Mouse (Mus musculus) erythroblast, embryonic 14.5 days (primary cell): ENCODE data around the gene Wfikkn2. TPM values are rescaled to one million over a fixed set of nuclear protein-coding genes. Genes with fewer than 3 reads are reported as not detected.

Experiments
- H3K27me3 ChIP-seq: 2 replicates; pipeline ENCODE4 v1.6.1; 2012; ENCODE audit warnings: inconsistent platforms; ENCODE audit not compliant: control insufficient read depth
- H3K36me3 ChIP-seq: 2 replicates; pipeline ENCODE4 v1.6.1; 2012; ENCODE audit warnings: mild to moderate bottlenecking, inconsistent platforms; ENCODE audit not compliant: control insufficient read depth
- H3K4me1 ChIP-seq: 2 replicates; pipeline ENCODE4 v1.6.1; 2012; ENCODE audit warnings: inconsistent platforms; ENCODE audit not compliant: control insufficient read depth
- H3K4me3 ChIP-seq: replicated peaks from 2 replicates; pipeline ENCODE3; 2012; ENCODE audit warnings: moderate library complexity, mild to moderate bottlenecking, inconsistent platforms
- H3K9me3 ChIP-seq: 2 replicates; pipeline ENCODE4 v1.6.1; 2012; ENCODE audit warnings: low read length, inconsistent platforms, mixed read lengths; ENCODE audit not compliant: control insufficient read depth
- GATA1 ChIP-seq: IDR thresholded peaks from 2 replicates; pipeline ENCODE4 v1.6.1; 2012; ENCODE audit warnings: low read length, inconsistent platforms, mixed read lengths
- TAL1 ChIP-seq: IDR thresholded peaks from 3 replicates; pipeline ENCODE4 v1.6.1; 2012; ENCODE audit warnings: low read length, inconsistent platforms, mixed read lengths
- polyA plus RNA-seq: library from polyadenylated mRNA; stranded (reverse); fragments of >175 nt; gene quantifications from 2 replicates; pipeline ENCODE4 v1.2.3, GENCODE M21; 2012

Gene Wfikkn2
- polyA plus RNA-seq, 1 experiment: not detected

- no peaks in the 10 kb centered on the region for H3K9me3 ChIP-seq
- H3K36me3 ChIP-seq: no peaks in the 10 kb centered on the region
- H3K4me3 ChIP-seq: no peak overlapping the region
- peaks cover 14% of the 10 kb centered on the region for H3K4me1 ChIP-seq
- H3K27me3 ChIP-seq: no peaks in the 10 kb centered on the region; the same call in none of the 2 replicates
- no peak for TF ChIP-seq GATA1
- TF ChIP-seq TAL1: no peak
Measured at GRCm38 (mm10) chr11:94193109-94193508, 52.7 kb downstream of the Wfikkn2 start.

GRCm38 (mm10) chr11:94190665-94191064 is 55.1 kb downstream of the Wfikkn2 start:
- TF ChIP-seq GATA1: no peak
- TF ChIP-seq TAL1: no peak
- H3K27me3 ChIP-seq: no peaks in the 10 kb centered on the region; the same call in 1 of the 2 replicates
- no peaks in the 10 kb centered on the region for H3K36me3 ChIP-seq
- H3K4me1 ChIP-seq: peaks cover 9% of the 10 kb centered on the region
- H3K4me3 ChIP-seq: no peak overlapping the region
- H3K9me3 ChIP-seq: no peaks in the 10 kb centered on the region

GRCm38 (mm10) chr11:94189579-94189978 is 56.2 kb downstream of the Wfikkn2 start:
- no peak overlapping the region for H3K4me3 ChIP-seq
- TF ChIP-seq TAL1 (no peak), GATA1 (no peak)
- no peaks in the 10 kb centered on the region; the same call in 1 of the 2 replicates for H3K27me3 ChIP-seq
- no peaks in the 10 kb centered on the region for H3K36me3 ChIP-seq
- no peaks in the 10 kb centered on the region for H3K9me3 ChIP-seq
- H3K4me1 ChIP-seq: peaks cover 9% of the 10 kb centered on the region

Other genes with a start within 250 kb of the Wfikkn2 start
- gene Spag9, start 249.9 kb downstream of the Wfikkn2 start, polyA plus RNA-seq: 0.17 and 0.21 TPM in 2 replicates
- 1.2 and 1.3 TPM in 2 replicates for gene Tob1, start 34.6 kb downstream of the Wfikkn2 start, polyA plus RNA-seq
- not detected in 2 replicates for gene Gm21885, start 35.9 kb upstream of the Wfikkn2 start, polyA plus RNA-seq
- 3.7 and 5.2 TPM in 2 replicates for gene Luc7l3, start 76.0 kb upstream of the Wfikkn2 start, polyA plus RNA-seq
- gene Ankrd40, start 82.0 kb upstream of the Wfikkn2 start, polyA plus RNA-seq: 7.4 and 9.9 TPM in 2 replicates
- 0.18 and 0.55 TPM in 2 replicates for gene Abcc3, start 147.0 kb upstream of the Wfikkn2 start, polyA plus RNA-seq
- 10.3 and 14.4 TPM in 2 replicates for gene Cacna1g, start 228.2 kb upstream of the Wfikkn2 start, polyA plus RNA-seq
- gene Spata20, start 240.2 kb upstream of the Wfikkn2 start, polyA plus RNA-seq: not detected in 2 replicates